Mouse (Mus musculus) MEL (cell line): ENCODE measurements around the gene Tubb5. TPM values are rescaled to one million over a fixed set of nuclear protein-coding genes. Genes with fewer than 3 reads are reported as not detected.

Experiments used
- DNase-seq: peaks from one replicate; pipeline ENCODE4 v3.0.0; 2011; ENCODE audit warnings: low read depth, low spot score
- H3K27ac ChIP-seq: 2 replicates; pipeline ENCODE4 v1.5.1; 2012; ENCODE audit warnings: low read depth, mild to moderate bottlenecking, control low read depth, low read length, moderate library complexity; ENCODE audit not compliant: control insufficient read depth
- H3K27me3 ChIP-seq, 2 experiments: fragments of 150-350 bp in 1 of 2; sonication (generic) in 1 of 2; 2 replicates each; pipeline ENCODE4 v1.6.1; 2012; ENCODE audit warnings: low read length in 2 of 2, mild to moderate bottlenecking in 2 of 2, improper control_type of control experiment in 1 of 2, moderate library complexity in 1 of 2; ENCODE audit not compliant: insufficient read depth in 2 of 2, control insufficient read depth in 1 of 2
- H3K36me3 ChIP-seq, 2 experiments: 2 replicates each; pipeline ENCODE4 v1.6.1; 2012 to 2014; ENCODE audit warnings: low read length in 2 of 2, improper control_type of control experiment in 1 of 2, inconsistent platforms in 1 of 2, mild to moderate bottlenecking in 1 of 2; ENCODE audit not compliant: insufficient read depth in 2 of 2, control insufficient read depth in 1 of 2
- H3K4me1 ChIP-seq, 2 experiments: fragments of 150-350 bp in 1 of 2; sonication (generic) in 1 of 2; 2 replicates each; pipeline ENCODE4 v1.6.1; 2012; ENCODE audit warnings: low read length in 2 of 2, improper control_type of control experiment in 1 of 2, mild to moderate bottlenecking in 1 of 2; ENCODE audit not compliant: insufficient read depth in 2 of 2, control insufficient read depth in 1 of 2
- H3K4me3 ChIP-seq, 2 experiments: fragments of 150-350 bp in 1 of 2; sonication (generic) in 1 of 2; 2 replicates each; pipeline ENCODE4 v1.5.1; 2012; ENCODE audit warnings: low read depth in 2 of 2, low read length in 2 of 2, mild to moderate bottlenecking in 2 of 2, moderate library complexity in 2 of 2, control low read depth in 1 of 2, improper control_type of control experiment in 1 of 2; ENCODE audit not compliant: control insufficient read depth in 1 of 2, insufficient read depth in 1 of 2
- H3K79me2 ChIP-seq: 2 replicates; pipeline ENCODE4 v1.6.1; 2012; ENCODE audit warnings: mild to moderate bottlenecking, low read length, moderate library complexity; ENCODE audit not compliant: control insufficient read depth, poor library complexity, insufficient read depth
- H3K9ac ChIP-seq: 2 replicates; pipeline ENCODE4 v1.6.1; 2012; ENCODE audit warnings: low read depth, mild to moderate bottlenecking, control low read depth, low read length, moderate library complexity; ENCODE audit not compliant: control insufficient read depth, poor library complexity, severe bottlenecking
- H3K9me3 ChIP-seq: fragments of 150-350 bp; sonication (generic); replicated peaks from 2 replicates; pipeline ENCODE4 v1.6.1; 2012; ENCODE audit warnings: mild to moderate bottlenecking, low read length, improper control_type of control experiment, moderate library complexity; ENCODE audit not compliant: insufficient read depth
- BHLHE40 ChIP-seq: IDR thresholded peaks from 2 replicates; pipeline ENCODE4 v1.6.1; 2012; ENCODE audit warnings: low read depth, mild to moderate bottlenecking, inconsistent platforms, low read length, improper control_type of control experiment, borderline replicate concordance
- CHD1 ChIP-seq: IDR thresholded peaks from 2 replicates; pipeline ENCODE4 v1.6.1; 2012; ENCODE audit warnings: low read depth, mild to moderate bottlenecking, inconsistent platforms, low read length, improper control_type of control experiment
- CHD2 ChIP-seq: IDR thresholded peaks from 2 replicates; pipeline ENCODE4 v1.6.1; 2011; ENCODE audit warnings: low read length, improper control_type of control experiment
- CTCF ChIP-seq, 3 experiments: IDR thresholded peaks in 2 of 3; conservative IDR thresholded peaks in 1 of 3; 2 replicates each; pipeline ENCODE4 v1.5.1; 2011 to 2012; ENCODE audit warnings: low read length in 3 of 3, low read depth in 2 of 3, mild to moderate bottlenecking in 2 of 3, improper control_type of control experiment in 1 of 3, inconsistent platforms in 1 of 3, mixed read lengths in 1 of 3, moderate library complexity in 1 of 3; ENCODE audit not compliant: control insufficient read depth in 1 of 3, insufficient read depth in 1 of 3, poor library complexity in 1 of 3, severe bottlenecking in 1 of 3
- E2F4 ChIP-seq: IDR thresholded peaks from 2 replicates; pipeline ENCODE4 v1.6.1; 2011; ENCODE audit warnings: low read depth, low read length, improper control_type of control experiment, borderline replicate concordance
- ELF1 ChIP-seq: IDR thresholded peaks from 2 replicates; pipeline ENCODE4 v1.6.1; 2014; ENCODE audit warnings: low read depth, mild to moderate bottlenecking, inconsistent platforms, low read length, improper control_type of control experiment, moderate library complexity
- EP300 ChIP-seq, 2 experiments: IDR thresholded peaks; 2 replicates each; pipeline ENCODE4 v1.6.1; 2011; ENCODE audit warnings: improper control_type of control experiment in 2 of 2, low read length in 2 of 2, low read depth in 1 of 2, mild to moderate bottlenecking in 1 of 2
- ETS1 ChIP-seq: IDR thresholded peaks from 2 replicates; pipeline ENCODE4 v1.6.1; 2012; ENCODE audit warnings: low read depth, mild to moderate bottlenecking, inconsistent platforms, low read length, improper control_type of control experiment, moderate library complexity
- GATA1 ChIP-seq: IDR thresholded peaks from 2 replicates; pipeline ENCODE4 v1.6.1; 2011; ENCODE audit warnings: low read depth, low read length, improper control_type of control experiment
- HCFC1 ChIP-seq: IDR thresholded peaks from 2 replicates; pipeline ENCODE4 v1.6.1; 2012; ENCODE audit warnings: low read depth, mild to moderate bottlenecking, inconsistent platforms, low read length, improper control_type of control experiment, moderate library complexity
- KAT2A ChIP-seq: conservative IDR thresholded peaks from 2 replicates; pipeline ENCODE4 v1.6.1; 2012; ENCODE audit warnings: low read depth, low read length, improper control_type of control experiment, inconsistent platforms
- MAFK ChIP-seq: IDR thresholded peaks from 2 replicates; pipeline ENCODE4 v1.6.1; 2011; ENCODE audit warnings: low read depth, mild to moderate bottlenecking, low read length, improper control_type of control experiment, borderline replicate concordance
- MAZ ChIP-seq: IDR thresholded peaks from 2 replicates; pipeline ENCODE4 v1.6.1; 2012; ENCODE audit warnings: low read depth, mild to moderate bottlenecking, inconsistent platforms, low read length, improper control_type of control experiment
- MEF2A ChIP-seq: IDR thresholded peaks from 2 replicates; pipeline ENCODE4 v1.6.1; 2014; ENCODE audit warnings: low read depth, mild to moderate bottlenecking, inconsistent platforms, low read length, improper control_type of control experiment; ENCODE audit not compliant: poor library complexity, insufficient replicate concordance, severe bottlenecking; ENCODE audit errors: extremely low read depth
- MXI1 ChIP-seq: IDR thresholded peaks from 2 replicates; pipeline ENCODE4 v1.6.1; 2011; ENCODE audit warnings: mild to moderate bottlenecking, low read depth, low read length, improper control_type of control experiment
- MYB ChIP-seq: IDR thresholded peaks from 2 replicates; pipeline ENCODE4 v1.6.1; 2011; ENCODE audit warnings: mild to moderate bottlenecking, low read depth, low read length, improper control_type of control experiment
- MYC ChIP-seq: IDR thresholded peaks from 2 replicates; pipeline ENCODE4 v1.6.1; 2011; ENCODE audit warnings: low read depth, mild to moderate bottlenecking, low read length, improper control_type of control experiment, moderate library complexity
- NELFE ChIP-seq: IDR thresholded peaks from 2 replicates; pipeline ENCODE4 v1.6.1; 2011; ENCODE audit warnings: low read depth, low read length, improper control_type of control experiment
- NRF1 ChIP-seq: IDR thresholded peaks from 2 replicates; pipeline ENCODE4 v1.6.1; 2014; ENCODE audit warnings: low read depth, mild to moderate bottlenecking, inconsistent platforms, low read length, improper control_type of control experiment, moderate library complexity; ENCODE audit not compliant: poor library complexity, insufficient read depth, severe bottlenecking
- POLR2A ChIP-seq, 2 experiments: IDR thresholded peaks; 2 replicates each; pipeline ENCODE4 v1.6.1; 2011 to 2012; ENCODE audit warnings: low read length in 2 of 2, mild to moderate bottlenecking in 2 of 2, control low read depth in 1 of 2, improper control_type of control experiment in 1 of 2, low read depth in 1 of 2, moderate library complexity in 1 of 2; ENCODE audit not compliant: control insufficient read depth in 1 of 2, insufficient read depth in 1 of 2, poor library complexity in 1 of 2
- POLR2AphosphoS2 ChIP-seq: IDR thresholded peaks from 2 replicates; pipeline ENCODE4 v1.6.1; 2011; ENCODE audit warnings: low read length, improper control_type of control experiment
- POLR2AphosphoS5 ChIP-seq: IDR thresholded peaks from 2 replicates; pipeline ENCODE4 v1.6.1; 2012; ENCODE audit warnings: low read depth, borderline replicate concordance, mild to moderate bottlenecking, inconsistent platforms, low read length, moderate library complexity, mixed read lengths
- RAD21 ChIP-seq: IDR thresholded peaks from 2 replicates; pipeline ENCODE4 v1.6.1; 2011; ENCODE audit warnings: mild to moderate bottlenecking, low read depth, low read length, improper control_type of control experiment
- RCOR1 ChIP-seq: IDR thresholded peaks from 2 replicates; pipeline ENCODE4 v1.6.1; 2012; ENCODE audit warnings: low read depth, mild to moderate bottlenecking, inconsistent platforms, low read length, improper control_type of control experiment
- SIN3A ChIP-seq: IDR thresholded peaks from 2 replicates; pipeline ENCODE4 v1.6.1; 2012; ENCODE audit warnings: low read length, improper control_type of control experiment, inconsistent platforms
- TAL1 ChIP-seq: IDR thresholded peaks from 2 replicates; pipeline ENCODE4 v1.6.1; 2012; ENCODE audit warnings: mild to moderate bottlenecking, inconsistent platforms, low read length, moderate library complexity, mixed read lengths
- TBP ChIP-seq: IDR thresholded peaks from 2 replicates; pipeline ENCODE4 v1.8.0; 2011; ENCODE audit warnings: low read depth, low read length, improper control_type of control experiment
- TCF12 ChIP-seq: IDR thresholded peaks from 2 replicates; pipeline ENCODE4 v1.6.1; 2014; ENCODE audit warnings: low read depth, mild to moderate bottlenecking, inconsistent platforms, low read length, improper control_type of control experiment, moderate library complexity
- UBTF ChIP-seq: IDR thresholded peaks from 2 replicates; pipeline ENCODE4 v1.6.1; 2012; ENCODE audit warnings: low read depth, mild to moderate bottlenecking, inconsistent platforms, low read length, improper control_type of control experiment, moderate library complexity, borderline replicate concordance; ENCODE audit not compliant: insufficient read depth
- USF2 ChIP-seq, 2 experiments: IDR thresholded peaks; 2 replicates each; pipeline ENCODE4 v1.6.1; 2011 to 2012; ENCODE audit warnings: improper control_type of control experiment in 2 of 2, low read length in 2 of 2, borderline replicate concordance in 1 of 2, inconsistent platforms in 1 of 2, low read depth in 1 of 2, mild to moderate bottlenecking in 1 of 2; ENCODE audit not compliant: insufficient read depth in 1 of 2
- ZC3H11A ChIP-seq: IDR thresholded peaks from 2 replicates; pipeline ENCODE4 v1.6.1; 2012; ENCODE audit warnings: low read depth, mild to moderate bottlenecking, inconsistent platforms, low read length, improper control_type of control experiment
- ZKSCAN1 ChIP-seq: IDR thresholded peaks from 2 replicates; pipeline ENCODE4 v1.6.1; 2012; ENCODE audit warnings: low read depth, mild to moderate bottlenecking, inconsistent platforms, low read length, improper control_type of control experiment, moderate library complexity
- ZMIZ1 ChIP-seq: IDR thresholded peaks from 2 replicates; pipeline ENCODE4 v1.6.1; 2012; ENCODE audit warnings: low read depth, mild to moderate bottlenecking, inconsistent platforms, low read length, improper control_type of control experiment, moderate library complexity
- polyA plus RNA-seq, 2 experiments: library from polyadenylated mRNA; stranded (reverse) in 1 of 2; unstranded in 1 of 2; fragments of >175 nt in 1 of 2; fragments of >200 nt in 1 of 2; gene quantifications; 2 replicates each; pipeline versions ENCODE4 v1.2.1 to v1.2.4; 2012; ENCODE audit warnings: low replicate concordance in 2 of 2, low read depth in 1 of 2; ENCODE audit not compliant: insufficient read length in 2 of 2, insufficient read depth in 1 of 2, missing spikeins in 1 of 2
- total RNA-seq: library from RNA; depleted of rRNA; stranded (reverse); fragments of 300-350 nt; gene quantifications from 2 replicates; pipeline ENCODE4 v1.2.3, GENCODE M21; 2012

Gene Tubb5
- total and polyA plus RNA-seq, 3 experiments = 1,040 to 1,575 (median 1,137) TPM

DNA sequence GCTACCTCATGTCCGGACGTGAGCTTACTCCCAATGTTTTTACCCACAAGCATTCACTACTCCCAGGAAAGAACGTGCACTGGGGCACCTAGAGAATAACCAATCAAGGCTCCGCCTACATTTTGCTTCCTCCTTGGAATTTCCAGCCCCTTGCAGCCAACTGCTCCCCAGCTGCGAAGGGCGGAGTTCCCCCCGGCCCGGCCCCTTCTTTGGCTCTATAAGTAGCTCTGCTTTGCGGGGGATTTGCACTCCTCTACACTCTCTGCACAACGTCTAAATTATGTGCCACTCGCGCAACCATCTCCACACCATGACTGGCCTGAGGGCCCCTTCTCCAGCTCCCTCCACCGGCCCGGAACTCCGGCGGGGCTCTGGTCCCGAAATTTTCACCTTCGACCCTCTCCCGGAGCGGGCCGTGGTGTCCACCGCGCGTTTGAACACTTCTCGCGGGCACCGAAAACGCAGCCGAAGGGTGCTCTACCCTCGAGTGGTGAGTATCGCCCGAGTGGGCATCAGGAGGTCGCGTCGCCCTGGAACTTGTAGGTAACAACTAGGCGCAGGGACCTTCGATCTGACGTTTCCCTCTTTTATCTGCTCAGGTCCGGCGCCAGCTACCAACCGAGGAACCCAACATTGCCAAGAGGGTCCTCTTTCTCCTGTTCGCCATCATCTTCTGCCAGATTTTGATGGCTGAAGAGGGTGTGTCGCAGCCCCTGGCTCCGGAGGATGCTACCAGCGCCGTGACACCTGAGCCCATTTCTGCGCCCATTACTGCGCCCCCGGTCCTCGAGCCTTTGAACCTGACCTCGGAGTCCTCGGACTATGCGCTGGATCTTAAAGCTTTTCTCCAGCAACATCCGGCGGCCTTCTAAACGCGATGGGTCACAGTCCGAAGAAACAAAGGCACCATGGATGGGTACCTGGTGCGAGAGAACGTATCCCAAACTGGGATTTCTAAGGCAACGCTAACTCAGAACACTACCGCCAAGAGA, 16.4 kb downstream of the Tubb5 start, which contains the start of gene Ier3:
Gene Ier3 (plus strand): TSS at position 246 of the 992 bp plus-strand sequence.
- H3K27me3 ChIP-seq = no peaks in the 10 kb centered on the region
- no peaks in the 10 kb centered on the region for H3K9me3 ChIP-seq
- TF ChIP-seq TCF12 (peak; percentile 60), RCOR1 (0 out of 2 replicates have a peak, but pooled peaks have one; percentile 27), TBP (peak; percentile 99), CHD2 (no peak), POLR2AphosphoS5 (peak; percentile 55; the same call in 1 of the 2 replicates), SIN3A (peak; percentile 63; the same call in 1 of the 2 replicates), NRF1 (0 out of 2 replicates have a peak, but pooled peaks have one; percentile 6), MYB (no peak), CTCF (IDR thresholded peaks at IDR 0.05 in 2 of 3, conservative IDR thresholded peaks at IDR 0.05 in 1 of 3; ENCODE audit: control insufficient read depth in 1 of 3, insufficient read depth in 1 of 3, low read depth in 2 of 3, low read length in 3 of 3, poor library complexity in 1 of 3, severe bottlenecking in 1 of 3) (no peak), ZMIZ1 (peak; percentile 100), KAT2A (no peak; the same call in 1 of the 2 replicates), BHLHE40 (no peak), E2F4 (no peak), ETS1 (peak; percentile 71; the same call in 1 of the 2 replicates), EP300 (IDR thresholded peaks at IDR 0.05; ENCODE audit: low read depth in 1 of 2, low read length in 2 of 2) (peak in 1 of 2 experiments; percentile 28; a peak in 1 of 4 replicates), MAFK (no peak), TAL1 (no peak), ELF1 (peak; percentile 60), MYC (no peak), HCFC1 (peak; percentile 67), MEF2A (0 out of 2 replicates have a peak, but pooled peaks have one; percentile 21), POLR2AphosphoS2 (peak; percentile 94), ZKSCAN1 (no peak), MXI1 (peak; percentile 58), CHD1 (no peak), RAD21 (no peak), USF2 (IDR thresholded peaks at IDR 0.05; ENCODE audit: borderline replicate concordance in 1 of 2, insufficient read depth in 1 of 2, low read depth in 1 of 2, low read length in 2 of 2) (no peak), NELFE (peak; percentile 100), GATA1 (0 out of 2 replicates have a peak, but pooled peaks have one; percentile 8), MAZ (peak; percentile 77), POLR2A (IDR thresholded peaks at IDR 0.05; ENCODE audit: control insufficient read depth in 1 of 2, insufficient read depth in 1 of 2, low read depth in 1 of 2, low read length in 2 of 2, poor library complexity in 1 of 2) (peak; percentile 94 to 100; a peak in 3 of 4 replicates), ZC3H11A (no peak), UBTF (no peak)
- peaks cover 11% of the 10 kb centered on the region for H3K79me2 ChIP-seq
- peak within 1 kb of the TSS; percentile 57 to 90 for H3K4me3 ChIP-seq
- peak within 1 kb of the TSS; percentile 82 for H3K27ac ChIP-seq
- H3K4me1 ChIP-seq = peaks cover 2 to 20% of the 10 kb centered on the region in 2 experiments; a peak in 2 of 4 replicates
- peak; percentile 90 for DNase-seq
- peak within 1 kb of the TSS; percentile 73 for H3K9ac ChIP-seq
- peaks cover 3 to 13% of the 10 kb centered on the region in 2 experiments; a peak in 3 of 4 replicates for H3K36me3 ChIP-seq
